Mouse (Mus musculus) small intestine, adult 2 months (tissue): ENCODE data around the gene Zfand6. TPM values are rescaled to one million over a fixed set of nuclear protein-coding genes. Genes with fewer than 3 reads are reported as not detected.

Experiments used
- H3K27ac ChIP-seq: fragments of 200-500 bp; 2 replicates; pipeline ENCODE4 v1.5.1; 2012; ENCODE audit warnings: low read depth, low read length, control low read depth, inconsistent platforms; ENCODE audit not compliant: insufficient read depth
- H3K27me3 ChIP-seq: fragments of 200-500 bp; 2 replicates; pipeline ENCODE4 v1.6.1; 2012; ENCODE audit warnings: mild to moderate bottlenecking, moderate library complexity, low read length, inconsistent platforms; ENCODE audit not compliant: control insufficient read depth, insufficient read depth
- H3K36me3 ChIP-seq: fragments of 200-500 bp; 2 replicates; pipeline ENCODE4 v1.6.1; 2012; ENCODE audit warnings: mild to moderate bottlenecking, low read length, control low read depth, inconsistent platforms; ENCODE audit not compliant: control insufficient read depth, insufficient read depth
- H3K4me1 ChIP-seq: fragments of 200-500 bp; 2 replicates; pipeline ENCODE4 v1.6.1; 2012; ENCODE audit warnings: low read length, inconsistent platforms, mixed read lengths; ENCODE audit not compliant: control insufficient read depth, insufficient read depth, insufficient read length
- H3K4me3 ChIP-seq: fragments of 200-500 bp; 2 replicates; pipeline ENCODE4 v1.5.1; 2012; ENCODE audit warnings: low read depth, mild to moderate bottlenecking, control low read depth, inconsistent platforms, low read length, moderate library complexity
- CTCF ChIP-seq: fragments of 200-500 bp; IDR thresholded peaks from 2 replicates; pipeline ENCODE4 v1.5.1; 2012; ENCODE audit warnings: low read depth, mild to moderate bottlenecking, control low read depth, inconsistent platforms, low read length, moderate library complexity, mixed read lengths; ENCODE audit not compliant: insufficient replicate concordance, insufficient read length; ENCODE audit errors: extremely low read depth
- POLR2A ChIP-seq: fragments of 200-500 bp; IDR thresholded peaks from 2 replicates; pipeline ENCODE4 v1.6.1; 2012; ENCODE audit warnings: low read depth, mild to moderate bottlenecking, control low read depth, inconsistent platforms, low read length, moderate library complexity
- WGBS: fragments of 180-500 bp; shearing (Covaris S2); methylation state at CpG from one replicate; pipeline ENCODE4 v1.1.7; 2018; 5-methylcytosine and 5-hydroxymethylcytosine counted together
- polyA plus RNA-seq: library from polyadenylated mRNA; depleted of rRNA; stranded (reverse); fragments of >200 nt; gene quantifications from 2 replicates; pipeline ENCODE4 v1.2.3, GENCODE M21; 2012

Gene Zfand6
- polyA plus RNA-seq, 1 experiment = 73.8 TPM

DNA sequence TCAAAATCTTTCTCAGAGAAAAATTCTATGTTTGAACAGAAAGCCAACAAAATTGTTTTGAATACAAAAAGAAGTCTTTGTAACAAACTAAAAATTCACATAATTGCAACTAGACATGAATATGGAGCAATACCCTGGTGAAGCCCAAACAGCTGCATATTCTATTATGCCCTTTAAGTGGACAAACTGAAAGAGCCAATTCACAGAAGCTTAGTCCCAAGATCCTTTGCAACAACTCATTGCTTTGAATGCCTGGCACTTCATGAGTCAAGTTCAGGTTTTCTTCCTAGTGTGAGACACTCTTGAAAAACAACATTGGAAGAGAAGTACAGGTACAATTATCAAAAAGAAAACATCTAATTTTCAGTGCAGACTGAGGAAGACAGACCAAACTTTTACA lies 8.8 kb downstream of the Zfand6 start:
- TF ChIP-seq CTCF (no peak), POLR2A (no peak)

DNA sequence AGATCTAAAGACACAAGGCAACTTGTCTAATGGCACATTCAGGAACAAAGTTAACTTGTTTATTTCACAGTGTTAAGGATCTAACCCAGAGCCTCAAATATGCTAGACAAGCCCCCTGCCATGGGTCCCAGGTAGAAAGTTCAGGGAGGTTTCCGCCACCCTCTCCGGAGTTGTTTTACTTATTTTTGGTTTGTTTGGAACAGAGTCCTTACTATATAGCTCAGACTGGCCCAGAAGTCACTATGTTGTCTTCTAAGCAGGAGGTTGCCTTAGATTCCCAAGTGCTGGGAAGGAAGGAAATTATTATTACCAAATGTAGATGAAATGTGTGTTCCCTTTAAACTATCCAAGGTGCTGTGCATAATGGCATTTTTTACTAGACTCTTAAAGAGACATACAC lies 9.7 kb downstream of the Zfand6 start:
- H3K4me1 ChIP-seq = peaks cover 4% of the 10 kb centered on the region; the same call in 1 of the 2 replicates
- WGBS = 52% methylated on average over 2 of the region's 2 CpGs
- no peak overlapping the region for H3K27ac ChIP-seq
- H3K36me3 ChIP-seq = no peaks in the 10 kb centered on the region
- no peak overlapping the region for H3K4me3 ChIP-seq
- no peak for TF ChIP-seq CTCF
- TF ChIP-seq POLR2A = no peak
- H3K27me3 ChIP-seq = no peaks in the 10 kb centered on the region

More for the DNA sequence above, 8.8 kb downstream of the Zfand6 start:
- Histone ChIP-seq H3K27me3 (no peaks in the 10 kb centered on the region), H3K4me1 (peaks cover 7% of the 10 kb centered on the region; the same call in 1 of the 2 replicates), H3K36me3 (no peaks in the 10 kb centered on the region), H3K4me3 (no peak overlapping the region), H3K27ac (no peak overlapping the region)

DNA sequence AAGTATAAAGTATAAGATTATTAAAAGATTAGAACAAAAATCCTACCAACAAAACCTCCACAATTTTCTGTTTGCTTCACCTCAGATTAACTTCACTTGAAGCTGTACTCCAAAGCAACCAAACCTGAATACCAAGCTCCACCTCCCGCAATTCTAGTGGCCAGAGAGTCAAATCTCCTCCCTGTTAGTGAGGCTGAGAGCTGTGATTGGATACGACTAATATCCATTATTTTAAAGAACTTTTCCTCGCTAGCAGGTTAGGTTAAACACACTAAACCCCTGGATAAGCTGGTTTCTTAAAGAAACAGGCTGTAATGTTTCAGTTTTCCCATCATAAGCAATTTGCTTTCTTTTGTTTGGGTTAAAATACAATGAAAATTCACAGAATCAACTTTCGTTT lies 10.5 kb downstream of the Zfand6 start:
- under 1% methylated on average over 4 of the region's 4 CpGs for WGBS
- TF ChIP-seq CTCF (no peak), POLR2A (no peak)

DNA sequence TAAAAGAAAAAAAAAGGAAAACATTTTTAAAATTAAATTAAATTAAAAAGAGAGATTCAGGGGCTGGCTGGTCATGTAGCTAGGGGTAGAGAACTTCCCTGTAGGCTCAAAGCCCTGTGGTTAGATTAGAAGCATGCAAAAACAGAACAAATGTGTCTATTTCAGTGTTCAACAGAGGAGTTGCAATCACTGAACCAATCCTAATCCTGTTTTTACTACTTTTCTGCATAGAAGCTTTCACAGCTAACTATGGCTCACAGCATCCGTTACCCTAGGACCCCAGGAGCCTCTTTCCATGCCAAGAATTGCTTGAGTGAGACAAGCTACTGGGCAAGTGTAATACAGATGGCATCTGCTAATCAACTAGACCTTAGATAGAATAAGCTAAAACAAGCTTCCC lies 16.7 kb downstream of the Zfand6 start:
- no peaks in the 10 kb centered on the region for H3K27me3 ChIP-seq
- no peak overlapping the region for H3K27ac ChIP-seq
- no peak for TF ChIP-seq POLR2A
- 93% methylated on average over 1 of the region's 1 CpGs for WGBS
- peaks cover 5% of the 10 kb centered on the region; the same call in 1 of the 2 replicates for H3K4me1 ChIP-seq
- no peaks in the 10 kb centered on the region for H3K36me3 ChIP-seq
- H3K4me3 ChIP-seq = no peak overlapping the region

More for the DNA sequence above, 10.5 kb downstream of the Zfand6 start:
- no peaks in the 10 kb centered on the region for H3K36me3 ChIP-seq
- no peaks in the 10 kb centered on the region for H3K27me3 ChIP-seq
- H3K4me1 ChIP-seq = 0 out of 2 replicates have a peak, but pooled peaks cover 2% of the 10 kb centered on the region
- no peak overlapping the region for H3K4me3 ChIP-seq
- H3K27ac ChIP-seq = no peak overlapping the region

DNA sequence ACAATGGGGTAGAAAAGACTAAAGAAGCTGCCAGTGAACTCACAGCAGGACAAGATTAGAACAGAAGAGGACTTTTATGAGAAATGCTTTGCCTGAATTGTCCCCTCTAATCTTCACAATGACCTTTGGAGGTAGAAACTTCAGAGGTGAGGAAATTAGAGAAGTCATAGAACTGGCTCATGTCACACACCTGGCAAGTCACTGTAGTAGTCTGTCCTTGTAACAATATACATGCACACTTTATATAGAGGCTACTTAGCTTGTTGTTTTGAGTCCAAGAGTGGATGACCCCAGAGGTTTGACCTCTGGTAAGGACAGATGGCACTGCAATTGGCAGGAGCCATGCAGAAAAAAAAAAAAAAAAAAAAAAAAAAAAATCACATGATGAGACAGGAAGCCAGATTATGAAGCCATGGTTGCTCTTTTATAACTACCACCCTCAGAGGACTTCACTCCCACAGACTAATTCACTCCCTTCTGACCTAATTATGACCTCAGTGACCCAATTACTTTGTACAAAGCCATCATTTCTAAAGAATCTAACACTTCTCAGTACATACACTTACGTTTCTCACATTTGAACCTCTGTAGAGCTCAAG lies 20.1 kb downstream of the Zfand6 start:
- TF ChIP-seq CTCF (no peak), POLR2A (no peak)
- 31% methylated on average over 1 of the region's 1 CpGs for WGBS
- Histone ChIP-seq H3K27me3 (no peaks in the 10 kb centered on the region), H3K4me3 (no peak overlapping the region), H3K36me3 (no peaks in the 10 kb centered on the region), H3K4me1 (peaks cover 5% of the 10 kb centered on the region; the same call in 1 of the 2 replicates), H3K27ac (no peak overlapping the region)

DNA sequence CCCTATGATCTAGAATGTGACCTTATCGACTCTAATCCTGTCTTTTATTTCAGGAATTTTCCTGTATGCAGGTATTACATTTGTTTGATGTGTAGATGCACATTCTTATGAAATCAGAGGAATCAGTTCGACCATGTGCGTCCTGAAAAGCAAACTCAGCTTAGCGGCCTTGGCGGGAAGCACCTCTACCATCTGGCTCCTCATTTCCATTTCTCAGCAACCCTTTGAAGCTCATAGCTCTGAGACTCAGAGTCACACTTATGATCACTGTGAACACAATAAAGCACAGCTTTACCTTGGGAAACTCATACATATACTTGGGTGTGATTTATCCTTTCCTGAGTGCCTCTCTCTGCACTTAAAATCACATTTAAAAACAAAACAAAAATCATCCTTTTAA lies 21.8 kb downstream of the Zfand6 start:
- no peak for TF ChIP-seq POLR2A
- Histone ChIP-seq H3K27me3 (no peaks in the 10 kb centered on the region), H3K4me3 (no peak overlapping the region), H3K27ac (no peak overlapping the region), H3K4me1 (peaks cover 5% of the 10 kb centered on the region; the same call in 1 of the 2 replicates), H3K36me3 (no peaks in the 10 kb centered on the region)
- 85% methylated on average over 5 of the region's 5 CpGs for WGBS

DNA sequence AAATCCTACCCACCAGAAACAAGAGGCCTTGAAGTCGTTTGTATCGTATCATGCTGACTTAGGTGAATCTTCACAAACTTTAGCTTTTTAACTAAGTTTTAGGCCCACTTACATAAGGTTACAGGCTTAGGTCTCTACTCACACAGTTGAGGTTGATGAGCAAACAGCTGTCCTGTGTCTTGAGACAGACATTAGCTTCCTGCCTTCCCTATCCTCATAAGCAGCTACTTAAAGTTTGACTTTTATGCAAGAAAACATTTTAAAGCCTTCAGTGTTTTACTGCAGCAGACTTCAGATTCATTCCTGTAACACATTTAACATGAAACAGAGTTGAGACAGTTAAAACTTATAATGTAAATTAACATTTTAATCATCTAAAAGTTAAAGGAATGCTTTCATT lies 37.0 kb downstream of the Zfand6 start:
- 90% methylated on average over 2 of the region's 2 CpGs for WGBS
- Histone ChIP-seq H3K4me3 (no peak overlapping the region), H3K27me3 (no peaks in the 10 kb centered on the region), H3K4me1 (peaks cover 12% of the 10 kb centered on the region; the same call in 1 of the 2 replicates), H3K27ac (no peak overlapping the region), H3K36me3 (no peaks in the 10 kb centered on the region)
- TF ChIP-seq CTCF = no peak
- no peak for TF ChIP-seq POLR2A

DNA sequence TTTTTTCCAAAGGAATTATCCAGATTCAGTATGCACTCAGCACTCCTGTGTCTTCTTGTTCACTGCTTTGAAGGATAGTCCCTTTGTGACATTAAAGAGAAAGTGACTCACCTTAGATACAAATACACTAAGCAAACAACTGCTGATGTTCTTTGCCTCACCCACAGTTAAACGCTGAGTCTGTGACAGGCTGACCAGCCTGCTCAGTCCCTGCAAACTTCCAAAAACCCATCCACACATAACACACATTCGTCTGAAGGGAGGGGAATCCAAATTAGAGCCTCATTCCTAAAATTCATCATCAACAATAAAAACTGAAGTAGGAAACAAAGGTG lies 37.8 kb downstream of the Zfand6 start:
- peaks cover 14% of the 10 kb centered on the region; the same call in 1 of the 2 replicates for H3K4me1 ChIP-seq
- no peaks in the 10 kb centered on the region for H3K36me3 ChIP-seq
- H3K4me3 ChIP-seq = no peak overlapping the region
- no peaks in the 10 kb centered on the region for H3K27me3 ChIP-seq
- 29% methylated on average over 2 of the region's 2 CpGs for WGBS
- TF ChIP-seq CTCF (no peak), POLR2A (no peak)
- H3K27ac ChIP-seq = no peak overlapping the region
